Mouse (Mus musculus): ENCODE results near the gene Eya2. TPM values are rescaled to one million over a fixed set of nuclear protein-coding genes. Genes with fewer than 3 reads are reported as not detected.

Gene Eya2
- polyA plus RNA-seq, 1 experiment: 4.3 TPM

GRCm38 (mm10) chr2:165751068-165751467 is 156.2 kb downstream of the Eya2 start:
- Histone ChIP-seq H3K4me3 (ENCODE audit: insufficient read depth, low read length) (no peak overlapping the region), H3K4me1 (ENCODE audit: control insufficient read depth, insufficient read depth, low read length) (no peaks in the 10 kb centered on the region), H3K27ac (ENCODE audit: insufficient read depth, low read length) (no peak overlapping the region)
- TF ChIP-seq POLR2A (IDR thresholded peaks at IDR 0.05; ENCODE audit: low read depth, low read length) (no peak), CTCF (IDR thresholded peaks at IDR 0.05; ENCODE audit: borderline replicate concordance, insufficient read depth, low read length) (0 out of 2 replicates have a peak, but pooled peaks have one; percentile 1)

- Histone ChIP-seq H3K27ac (ENCODE audit: insufficient read depth, low read length) (no peak overlapping the region), H3K4me1 (ENCODE audit: control insufficient read depth, insufficient read depth, low read length) (no peaks in the 10 kb centered on the region), H3K4me3 (ENCODE audit: insufficient read depth, low read length) (no peak overlapping the region)
- no peak for TF ChIP-seq CTCF (IDR thresholded peaks at IDR 0.05; ENCODE audit: borderline replicate concordance, insufficient read depth, low read length)
- no peak for TF ChIP-seq POLR2A (IDR thresholded peaks at IDR 0.05; ENCODE audit: low read depth, low read length)
Measured at GRCm38 (mm10) chr2:165752704-165753103, 157.9 kb downstream of the Eya2 start.

DNA sequence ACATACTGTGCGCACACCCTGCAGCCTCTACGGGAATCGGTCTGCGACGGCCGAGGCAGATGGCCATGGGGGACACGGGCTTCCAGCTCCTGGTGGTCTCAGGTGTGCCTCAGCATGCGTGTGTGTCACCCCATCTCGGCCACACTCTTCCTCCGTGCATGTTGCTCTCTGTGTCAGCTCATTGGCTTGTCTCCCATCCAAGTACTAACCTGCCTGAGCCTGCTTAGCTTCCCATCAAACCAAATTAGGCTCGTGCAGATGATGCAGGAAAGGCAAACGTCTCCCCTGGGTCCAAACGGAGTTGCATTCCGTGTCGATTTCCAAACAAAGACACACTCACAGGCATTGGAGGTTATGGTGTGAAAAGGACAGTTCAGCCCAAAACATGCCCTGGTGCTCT is 163.0 kb downstream of the Eya2 start:
- Histone ChIP-seq H3K27ac (ENCODE audit: insufficient read depth, low read length) (no peak overlapping the region), H3K4me1 (ENCODE audit: control insufficient read depth, insufficient read depth, low read length) (no peaks in the 10 kb centered on the region), H3K4me3 (ENCODE audit: insufficient read depth, low read length) (no peak overlapping the region)
- no peak for TF ChIP-seq CTCF (IDR thresholded peaks at IDR 0.05; ENCODE audit: borderline replicate concordance, insufficient read depth, low read length)
- no peak for TF ChIP-seq POLR2A (IDR thresholded peaks at IDR 0.05; ENCODE audit: low read depth, low read length)

DNA sequence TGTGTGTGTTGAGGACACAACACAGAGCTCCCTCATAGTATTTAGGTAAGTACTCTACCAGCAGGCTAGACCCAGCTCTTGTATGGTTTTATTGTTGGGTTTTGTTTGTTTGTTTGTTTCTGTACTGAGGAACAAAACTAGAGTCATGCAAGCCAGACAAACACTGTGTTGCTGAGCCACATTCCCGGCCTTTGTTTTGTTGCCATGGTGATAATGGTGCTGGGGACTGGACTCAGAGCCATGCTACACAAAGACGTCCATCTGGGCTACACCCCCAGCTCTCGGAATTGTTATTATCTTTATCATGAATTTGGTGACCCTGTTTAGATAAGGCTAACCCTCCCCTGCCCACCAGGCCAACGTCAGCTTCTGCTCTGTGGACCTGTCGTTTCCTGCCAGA is 163.7 kb downstream of the Eya2 start:
- no peak overlapping the region for H3K4me3 ChIP-seq (ENCODE audit: insufficient read depth, low read length)
- no peaks in the 10 kb centered on the region for H3K4me1 ChIP-seq (ENCODE audit: control insufficient read depth, insufficient read depth, low read length)
- no peak overlapping the region for H3K27ac ChIP-seq (ENCODE audit: insufficient read depth, low read length)
- TF ChIP-seq POLR2A (IDR thresholded peaks at IDR 0.05; ENCODE audit: low read depth, low read length) (no peak), CTCF (IDR thresholded peaks at IDR 0.05; ENCODE audit: borderline replicate concordance, insufficient read depth, low read length) (no peak)

DNA sequence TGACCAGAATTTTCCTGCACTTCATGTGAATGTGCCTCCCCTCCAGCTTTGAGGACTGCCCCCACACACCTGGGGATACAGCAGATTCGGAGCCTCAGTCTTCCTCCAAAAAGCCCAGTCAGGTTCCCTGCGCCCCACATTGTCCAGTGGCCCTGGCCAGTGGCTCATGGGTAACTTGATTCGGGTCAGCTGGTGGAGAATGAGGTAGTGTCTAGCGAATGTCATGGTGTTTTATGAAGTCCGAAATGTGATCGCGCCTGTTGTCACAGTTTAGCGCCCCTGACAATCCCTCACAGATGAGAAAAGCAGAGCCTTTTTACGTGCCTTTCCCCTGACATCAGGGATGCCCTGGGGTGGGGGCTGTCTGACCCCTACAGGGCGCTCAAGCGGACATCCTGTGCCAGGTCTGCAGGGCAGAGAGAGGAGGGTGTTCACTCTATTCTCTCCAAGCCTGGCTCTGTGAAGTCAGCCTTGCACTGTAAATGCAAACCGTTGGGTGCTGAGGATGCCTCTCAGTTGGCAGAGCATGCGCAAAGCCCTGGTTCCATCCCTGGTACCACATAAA is 164.7 kb downstream of the Eya2 start:
- TF ChIP-seq CTCF (IDR thresholded peaks at IDR 0.05; ENCODE audit: borderline replicate concordance, insufficient read depth, low read length): no peak
- TF ChIP-seq POLR2A (IDR thresholded peaks at IDR 0.05; ENCODE audit: low read depth, low read length): no peak
- Histone ChIP-seq H3K27ac (ENCODE audit: insufficient read depth, low read length) (no peak overlapping the region), H3K4me1 (ENCODE audit: control insufficient read depth, insufficient read depth, low read length) (no peaks in the 10 kb centered on the region), H3K4me3 (ENCODE audit: insufficient read depth, low read length) (no peak overlapping the region)

- no peak overlapping the region for H3K4me3 ChIP-seq (ENCODE audit: insufficient read depth, low read length)
- TF ChIP-seq POLR2A (IDR thresholded peaks at IDR 0.05; ENCODE audit: low read depth, low read length) (no peak), CTCF (IDR thresholded peaks at IDR 0.05; ENCODE audit: borderline replicate concordance, insufficient read depth, low read length) (no peak)
- H3K27ac ChIP-seq (ENCODE audit: insufficient read depth, low read length): no peak overlapping the region
- no peaks in the 10 kb centered on the region for H3K4me1 ChIP-seq (ENCODE audit: control insufficient read depth, insufficient read depth, low read length)
Measured at GRCm38 (mm10) chr2:165768805-165769358, 174.1 kb downstream of the Eya2 start.

DNA sequence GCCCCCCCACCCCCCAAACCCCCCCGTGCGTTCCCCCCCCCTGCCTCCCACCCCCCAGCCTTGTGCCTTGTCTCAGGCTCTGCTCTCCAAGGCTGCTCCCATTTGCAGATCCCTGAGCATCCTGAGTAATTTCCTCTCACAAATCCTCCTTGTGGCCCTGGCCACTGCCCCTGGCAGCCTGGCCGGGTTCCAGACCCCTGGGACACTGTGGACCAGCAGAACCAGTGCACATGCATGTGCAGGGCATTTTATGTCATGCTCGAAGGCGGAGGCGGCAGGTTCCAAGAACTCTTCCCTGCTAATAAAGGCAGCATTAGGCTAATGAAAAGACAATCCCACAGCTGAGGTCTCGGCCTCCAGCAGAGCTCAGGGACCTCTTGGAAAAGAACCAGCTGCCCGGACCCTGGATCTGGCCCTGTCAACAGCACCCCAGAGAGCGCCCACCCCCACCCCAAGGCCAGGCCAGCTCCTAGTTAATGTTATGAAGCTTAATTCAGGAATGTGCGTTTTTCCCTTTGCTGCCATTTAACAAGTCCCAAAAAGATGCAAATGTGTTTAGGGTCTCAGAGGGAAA is 174.6 kb downstream of the Eya2 start:
- no peaks in the 10 kb centered on the region for H3K4me1 ChIP-seq (ENCODE audit: control insufficient read depth, insufficient read depth, low read length)
- TF ChIP-seq POLR2A (IDR thresholded peaks at IDR 0.05; ENCODE audit: low read depth, low read length) (no peak), CTCF (IDR thresholded peaks at IDR 0.05; ENCODE audit: borderline replicate concordance, insufficient read depth, low read length) (no peak)
- H3K27ac ChIP-seq (ENCODE audit: insufficient read depth, low read length): no peak overlapping the region
- no peak overlapping the region for H3K4me3 ChIP-seq (ENCODE audit: insufficient read depth, low read length)

DNA sequence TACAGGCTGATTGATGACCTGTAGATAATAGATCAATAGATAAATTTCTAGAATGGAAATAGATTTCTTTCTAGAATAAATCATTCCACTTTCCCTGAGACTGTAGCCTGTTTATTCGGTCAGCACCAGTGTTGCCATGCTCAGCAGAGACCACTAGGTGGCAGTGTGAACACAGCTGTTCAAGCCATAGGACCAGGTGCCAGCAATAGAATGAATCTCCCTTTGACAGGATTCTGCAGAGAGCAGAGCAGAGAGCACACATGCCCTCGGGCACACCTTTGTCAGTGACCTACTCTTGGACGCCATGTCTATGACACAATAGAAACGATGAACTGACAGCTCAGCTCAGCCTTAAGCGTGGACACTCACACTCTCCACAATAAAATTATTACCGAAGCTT is 184.1 kb downstream of the Eya2 start:
- TF ChIP-seq CTCF (IDR thresholded peaks at IDR 0.05; ENCODE audit: borderline replicate concordance, insufficient read depth, low read length) (peak; percentile 92), POLR2A (IDR thresholded peaks at IDR 0.05; ENCODE audit: low read depth, low read length) (no peak)
- Histone ChIP-seq H3K27ac (ENCODE audit: insufficient read depth, low read length) (no peak overlapping the region), H3K4me1 (ENCODE audit: control insufficient read depth, insufficient read depth, low read length) (no peaks in the 10 kb centered on the region), H3K4me3 (ENCODE audit: insufficient read depth, low read length) (no peak overlapping the region)

- no peaks in the 10 kb centered on the region for H3K4me1 ChIP-seq (ENCODE audit: control insufficient read depth, insufficient read depth, low read length)
- H3K4me3 ChIP-seq (ENCODE audit: insufficient read depth, low read length): no peak overlapping the region
- H3K27ac ChIP-seq (ENCODE audit: insufficient read depth, low read length): no peak overlapping the region
- TF ChIP-seq POLR2A (IDR thresholded peaks at IDR 0.05; ENCODE audit: low read depth, low read length) (no peak), CTCF (IDR thresholded peaks at IDR 0.05; ENCODE audit: borderline replicate concordance, insufficient read depth, low read length) (peak; percentile 97)
Measured at GRCm38 (mm10) chr2:165782324-165782723, 187.5 kb downstream of the Eya2 start.

DNA sequence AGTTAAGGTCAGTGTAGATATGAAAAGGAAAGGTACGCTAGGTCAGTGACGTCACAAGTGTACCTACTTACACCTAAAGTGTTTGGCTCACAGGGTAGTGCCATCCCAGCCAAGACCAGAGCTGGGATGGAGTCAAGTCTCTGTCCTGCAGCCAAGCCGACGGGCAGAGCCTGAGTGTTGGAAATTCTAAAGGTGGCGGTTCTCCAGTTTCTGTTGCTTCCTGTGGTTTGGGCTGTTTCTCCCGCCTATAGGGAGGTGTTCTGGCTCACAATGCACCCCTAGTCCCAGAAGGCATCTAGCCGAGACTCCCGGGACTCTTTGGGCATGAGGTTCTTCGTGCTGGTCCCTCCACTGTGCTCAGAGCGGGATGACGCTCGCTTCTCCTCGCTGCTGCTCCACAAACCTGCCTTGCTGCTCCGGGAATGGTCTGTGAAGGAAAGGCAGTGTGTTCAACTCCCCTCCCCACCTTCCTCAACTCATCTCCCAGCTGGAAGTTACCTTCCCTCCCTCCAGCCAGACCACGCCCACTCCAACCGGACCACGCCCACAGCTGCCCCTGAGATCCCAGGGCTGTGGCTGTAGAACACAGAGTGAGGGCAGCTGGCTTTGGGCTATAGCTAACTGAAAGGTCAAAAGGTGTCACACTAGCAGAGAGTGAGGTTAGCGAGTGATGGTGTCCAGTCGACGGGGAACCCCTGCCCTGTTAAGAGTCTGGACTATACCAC is 190.6 kb downstream of the Eya2 start:
- TF ChIP-seq CTCF (IDR thresholded peaks at IDR 0.05; ENCODE audit: borderline replicate concordance, insufficient read depth, low read length): no peak
- no peak for TF ChIP-seq POLR2A (IDR thresholded peaks at IDR 0.05; ENCODE audit: low read depth, low read length)
- Histone ChIP-seq H3K4me3 (ENCODE audit: insufficient read depth, low read length) (no peak overlapping the region), H3K4me1 (ENCODE audit: control insufficient read depth, insufficient read depth, low read length) (no peaks in the 10 kb centered on the region), H3K27ac (ENCODE audit: insufficient read depth, low read length) (no peak overlapping the region)
